Mouse (Mus musculus): ENCODE data around the gene Tmem242.
A peak's percentile ranks its signal among the peaks of the same experiment; 100 is the strongest.

The Tmem242 gene

DNA sequence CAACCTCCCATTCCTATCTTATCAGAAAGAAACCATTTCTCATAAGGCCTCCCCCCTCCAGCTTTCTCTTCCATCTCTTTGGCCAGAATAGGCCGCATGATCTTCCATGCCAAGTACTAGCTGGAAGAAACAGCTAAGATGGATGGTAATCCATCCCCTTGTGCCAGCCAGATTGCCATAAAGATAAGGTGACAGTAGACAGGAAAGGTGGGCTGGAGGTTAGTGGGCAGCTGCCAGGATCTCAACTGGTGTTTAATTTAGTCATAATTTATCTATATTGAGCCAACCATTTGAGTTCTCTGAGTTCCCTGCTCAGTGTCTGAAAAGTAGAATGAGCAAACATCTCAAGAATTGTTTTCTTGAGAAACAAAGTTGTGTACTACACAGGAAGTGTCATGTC lies 54.4 kb downstream of the Tmem242 start:
- peak; percentile 80 for DNase-seq (ENCODE audit: extremely low read depth, low read depth, low spot score)

DNA sequence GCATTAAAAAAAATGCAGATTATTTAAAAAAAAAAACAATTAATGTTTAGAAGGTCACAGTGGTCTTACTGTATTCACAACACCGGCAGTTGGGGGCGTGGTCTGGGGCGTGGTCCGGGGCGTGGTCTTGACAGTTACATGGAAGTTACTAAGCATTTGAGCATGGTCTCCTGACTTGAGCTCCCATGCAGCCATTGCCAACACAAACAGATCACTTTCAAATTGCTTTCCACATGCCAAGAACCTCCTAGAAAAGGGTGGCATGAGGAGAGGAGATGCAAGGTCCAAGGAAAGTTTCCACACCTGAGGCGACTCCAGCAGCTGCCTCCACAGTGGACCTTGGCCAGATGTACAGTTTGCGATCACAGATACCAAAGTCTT lies 62.1 kb downstream of the Tmem242 start:
- DNase-seq (ENCODE audit: extremely low read depth, low read depth, low spot score) = peak; percentile 98

DNA sequence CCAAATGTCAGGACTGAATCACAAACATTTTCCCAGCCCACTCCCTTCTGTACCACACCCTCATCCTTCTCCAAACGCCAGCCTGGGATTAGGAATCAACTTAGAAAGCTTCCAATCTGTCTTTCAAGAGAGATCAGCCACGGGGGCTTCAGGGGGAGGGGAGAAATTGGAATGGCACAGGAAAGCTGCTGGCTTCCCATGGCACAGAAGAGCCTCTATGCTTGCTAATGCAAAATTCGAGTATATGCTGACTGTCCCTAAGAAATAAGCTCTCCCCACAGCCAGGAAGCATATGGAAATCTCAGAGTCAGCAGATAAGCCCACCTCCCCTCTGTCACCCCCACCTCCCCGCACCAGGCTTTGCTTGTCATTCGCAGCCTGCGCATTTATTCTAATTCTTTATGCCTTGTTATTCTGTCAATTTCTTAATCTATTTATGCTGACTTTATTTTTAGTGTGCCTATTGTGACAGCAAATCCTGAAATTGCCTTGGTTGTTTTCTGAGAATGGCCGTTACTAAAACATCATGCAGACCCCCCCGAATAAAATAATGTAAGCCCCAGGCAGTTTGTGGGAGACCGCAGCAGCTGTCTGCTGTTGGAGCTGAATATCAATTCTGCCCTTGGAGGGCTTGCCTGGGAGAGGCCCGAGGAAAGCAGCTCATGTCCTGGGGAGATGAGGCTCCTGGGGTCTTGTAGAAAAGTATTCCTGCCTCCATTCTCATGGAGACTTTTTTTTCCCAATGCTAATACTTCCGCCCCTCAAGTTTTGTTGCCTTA lies 62.7 kb downstream of the Tmem242 start:
- DNase-seq (ENCODE audit: extremely low read depth, low read depth, low spot score) = no peak

DNA sequence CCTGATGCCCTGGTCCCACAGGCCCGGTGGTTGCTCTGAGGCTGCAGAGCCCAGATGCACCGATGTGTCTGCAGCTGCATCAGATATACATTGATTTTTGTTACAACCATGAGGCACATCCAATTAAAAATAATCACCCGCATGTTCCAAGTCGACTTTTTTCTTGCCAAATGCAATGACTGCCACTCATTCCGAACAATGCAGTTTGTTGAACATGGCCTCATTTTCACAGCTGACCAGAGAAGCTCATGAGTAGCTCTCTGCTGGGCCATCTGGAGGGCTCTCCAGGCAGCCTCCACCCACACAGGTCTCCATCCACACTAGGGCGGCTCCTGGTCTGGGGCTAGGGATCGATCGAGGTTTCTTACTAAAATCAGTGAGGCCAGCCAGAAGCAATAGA lies 67.1 kb downstream of the Tmem242 start:
- DNase-seq (ENCODE audit: extremely low read depth, low read depth, low spot score) = no peak

DNA sequence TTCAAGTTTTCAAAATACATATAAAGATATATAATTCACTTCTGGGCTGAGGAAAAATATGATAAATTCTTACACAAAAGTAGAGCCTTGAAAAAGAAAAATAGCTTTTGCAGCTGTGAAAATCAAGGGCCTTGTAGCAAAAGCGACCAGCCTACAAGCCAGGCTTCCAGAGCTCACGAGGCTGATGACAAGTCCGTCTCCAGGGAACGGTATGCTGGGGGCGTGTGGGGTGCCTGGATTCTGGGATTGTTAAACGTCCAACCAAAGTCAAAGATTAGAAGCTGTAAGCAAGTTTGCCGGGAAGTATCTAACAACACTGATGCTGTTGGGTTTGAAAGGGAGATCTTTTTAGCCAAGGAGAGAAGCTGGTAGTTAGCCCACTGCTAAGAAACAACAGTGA lies 68.5 kb downstream of the Tmem242 start:
- no peak for DNase-seq (ENCODE audit: extremely low read depth, low read depth, low spot score)

DNA sequence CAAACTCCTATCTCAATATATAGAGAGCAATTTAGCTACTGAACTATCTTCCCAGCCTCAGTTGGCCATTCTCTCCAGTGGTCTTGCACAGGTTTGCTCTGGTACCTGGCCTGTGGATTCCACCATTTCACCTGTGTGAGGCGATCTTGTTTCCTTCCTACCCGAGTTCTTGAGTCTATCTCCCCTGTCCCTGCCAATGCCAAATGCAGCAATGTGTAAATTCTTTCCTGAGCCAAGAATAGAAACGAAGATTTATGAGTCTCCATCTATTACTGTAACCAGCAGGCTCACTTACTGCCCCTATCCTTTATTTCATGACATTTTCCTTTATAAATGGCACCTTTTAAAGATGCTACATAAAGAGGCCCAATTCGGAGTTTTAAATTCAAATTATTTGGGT lies 69.0 kb downstream of the Tmem242 start:
- no peak for DNase-seq (ENCODE audit: extremely low read depth, low read depth, low spot score)

DNA sequence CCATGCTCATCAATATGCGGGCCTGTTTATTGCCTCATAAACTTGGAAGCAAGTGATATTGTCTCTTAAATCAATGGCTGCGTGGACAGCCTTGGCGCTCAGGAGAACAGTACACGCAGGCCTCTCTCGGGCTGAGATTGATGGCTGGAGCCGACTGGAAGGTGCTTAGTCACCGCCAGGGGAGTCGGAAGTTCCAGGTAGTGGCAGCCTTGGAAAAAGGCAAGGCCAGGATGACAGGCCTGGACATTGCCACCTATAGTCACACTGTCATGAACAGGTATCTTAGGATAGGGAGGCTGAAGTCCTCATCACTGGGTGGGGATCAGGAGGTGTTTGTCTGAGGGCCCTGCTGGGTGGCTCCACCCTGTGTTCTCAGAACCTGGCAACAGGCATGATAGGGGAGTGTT lies 74.1 kb downstream of the Tmem242 start:
- no peak for DNase-seq (ENCODE audit: extremely low read depth, low read depth, low spot score)

All from fat pad, adult 2 months (tissue).